In genomic region chr7:29108992-29109955, GRCm38 (mm10) we compare ENCODE assay signal across 8 mouse cellular contexts. TPM values are rescaled to one million over a fixed set of nuclear protein-coding genes. Genes with fewer than 3 reads are reported as not detected.
DNase-seq lines count a peak whose midpoint lies in the region; ATAC-seq and TF ChIP-seq lines count a peak whose summit lies in the region.

No protein-coding gene starts in this region.

- TF ChIP-seq CTCF in thymus, adult 2 months (IDR thresholded peaks at IDR 0.05; ENCODE audit: borderline replicate concordance, control insufficient read depth, extremely low read depth, insufficient read depth, low read length, poor library complexity): no peak

- H3K4me2 ChIP-seq in forebrain, embryonic 11.5 days (ENCODE audit: low read depth, low read length, severe bottlenecking): peak overlapping the region; percentile 37
- peak overlapping the region; percentile 42 for H3K4me2 ChIP-seq in hindbrain, embryonic 11.5 days (replicated peaks; ENCODE audit: low read depth, low read length)
- H3K4me2 ChIP-seq in stomach, embryonic 15.5 days: peak overlapping the region; percentile 51

- H3K36me3 ChIP-seq in thymus, adult 2 months (ENCODE audit: control insufficient read depth, insufficient read depth, low read length): no peaks in the 10 kb centered on the region
- no peaks in the 10 kb centered on the region for H3K36me3 ChIP-seq in forebrain, embryonic 11.5 days (ENCODE audit: control insufficient read depth, insufficient read depth, low read length)
- no peaks in the 10 kb centered on the region for H3K36me3 ChIP-seq in hindbrain, embryonic 11.5 days (ENCODE audit: control insufficient read depth, insufficient read depth, low read length)
- H3K36me3 ChIP-seq in stomach, embryonic 15.5 days: no peaks in the 10 kb centered on the region

- no peaks in the 10 kb centered on the region for H3K4me1 ChIP-seq in thymus, adult 2 months (replicated peaks; ENCODE audit: control insufficient read depth, insufficient read depth, low read length)
- H3K4me1 ChIP-seq in forebrain, embryonic 11.5 days (replicated peaks; ENCODE audit: control insufficient read depth, insufficient read depth, low read length): no peaks in the 10 kb centered on the region; the same call in 1 of the 2 replicates
- H3K4me1 ChIP-seq in hindbrain, embryonic 11.5 days (replicated peaks; ENCODE audit: control insufficient read depth, insufficient read depth, low read length): no peaks in the 10 kb centered on the region
- H3K4me1 ChIP-seq in stomach, embryonic 15.5 days: peaks cover 10% of the 10 kb centered on the region

- no peaks in the 10 kb centered on the region for H3K9me3 ChIP-seq in forebrain, embryonic 11.5 days (ENCODE audit: control insufficient read depth, low read length)
- no peaks in the 10 kb centered on the region for H3K9me3 ChIP-seq in hindbrain, embryonic 11.5 days (ENCODE audit: control insufficient read depth, low read length)
- H3K9me3 ChIP-seq in stomach, embryonic 15.5 days: no peaks in the 10 kb centered on the region

- no peak overlapping the region for H3K4me3 ChIP-seq in thymus, adult 2 months (ENCODE audit: control insufficient read depth, insufficient read depth, low read length)
- H3K4me3 ChIP-seq in forebrain, embryonic 11.5 days (ENCODE audit: low read depth, low read length): no peak overlapping the region; the same call in 1 of the 2 replicates
- H3K4me3 ChIP-seq in hindbrain, embryonic 11.5 days (ENCODE audit: low read depth, low read length): no peak overlapping the region
- peak overlapping the region; percentile 20 for H3K4me3 ChIP-seq in stomach, embryonic 15.5 days (replicated peaks)

- no peak for TF ChIP-seq POLR2A in thymus, adult 2 months (IDR thresholded peaks at IDR 0.05; ENCODE audit: control insufficient read depth, extremely low read depth, insufficient read depth, low read length, poor library complexity)

- 63% methylated on average over 38 of the region's 38 CpGs for WGBS in thymus, adult 2 months
- 30% methylated on average over 38 of the region's 38 CpGs for WGBS in forebrain, embryonic 11.5 days
- WGBS in hindbrain, embryonic 11.5 days: 33% methylated on average over 38 of the region's 38 CpGs
- 28% methylated on average over 38 of the region's 38 CpGs for WGBS in stomach, embryonic 15.5 days

- no peak overlapping the region for H3K27ac ChIP-seq in thymus, adult 2 months (ENCODE audit: control insufficient read depth, insufficient read depth, low read length)
- no peak overlapping the region for H3K27ac ChIP-seq in forebrain, embryonic 11.5 days (ENCODE audit: low read depth, low read length)
- H3K27ac ChIP-seq in hindbrain, embryonic 11.5 days (ENCODE audit: low read depth, low read length): no peak overlapping the region
- no peak overlapping the region for H3K27ac ChIP-seq in stomach, embryonic 15.5 days

- no peak for ATAC-seq in forebrain, embryonic 11.5 days (replicated peaks; ENCODE audit: low FRiP score)
- no peak for ATAC-seq in hindbrain, embryonic 11.5 days (ENCODE audit: low FRiP score)
- ATAC-seq in stomach, embryonic 15.5 days (ENCODE audit: insufficient read depth, low FRiP score, low read depth): peak; percentile 71

- H3K9ac ChIP-seq in forebrain, embryonic 11.5 days (ENCODE audit: low read length): peak overlapping the region; percentile 35; the same call in 1 of the 2 replicates
- no peak overlapping the region; the same call in 1 of the 2 replicates for H3K9ac ChIP-seq in hindbrain, embryonic 11.5 days (ENCODE audit: low read depth, low read length)
- no peak overlapping the region for H3K9ac ChIP-seq in stomach, embryonic 15.5 days

- H3K27me3 ChIP-seq in thymus, adult 2 months (ENCODE audit: control insufficient read depth, insufficient read depth, low read length): no peaks in the 10 kb centered on the region
- peaks cover 2% of the 10 kb centered on the region; the same call in 1 of the 2 replicates for H3K27me3 ChIP-seq in forebrain, embryonic 11.5 days (ENCODE audit: control insufficient read depth, insufficient read depth, low read length)
- H3K27me3 ChIP-seq in hindbrain, embryonic 11.5 days (ENCODE audit: control insufficient read depth, insufficient read depth, low read length): no peaks in the 10 kb centered on the region
- H3K27me3 ChIP-seq in stomach, embryonic 15.5 days (replicated peaks): no peaks in the 10 kb centered on the region

- DNase-seq in thymus, adult 2 months: peak; percentile 47
- no peak for DNase-seq in thymus, postnatal 0 days (ENCODE audit: low spot score)
- DNase-seq in forebrain, embryonic 11.5 days (ENCODE audit: low spot score): no peak
- DNase-seq in hindbrain, embryonic 11.5 days (ENCODE audit: low spot score): peak; percentile 37
- DNase-seq in layer of hippocampus, postnatal 14 days (ENCODE audit: low spot score in 2 of 2): peak; percentile 15 to 21
- DNase-seq in lung, postnatal 4 days: peak; percentile 70 to 80
- DNase-seq in c-Kit-positive CD71-positive TER-119-positive erythroid progenitor cells, embryonic 14.5 days (ENCODE audit: low spot score): no peak

RNA-seq across cellular contexts. Expression of gene Ryr1, which starts 15.7 kb away (rescaled TPM):
- 0.19 and 0.24 TPM in 2 replicates for polyA plus RNA-seq in thymus, adult 2 months (2012; rRNA removed)
- 0.16 and 0.19 TPM in 2 replicates for polyA plus RNA-seq in thymus, postnatal 0 days (2015; fragmentation: Nextera tagmentation; extraction: Ambion mirVana)
- 0.68 and 1.2 TPM in 2 replicates for polyA plus RNA-seq in forebrain, embryonic 11.5 days (2014; fragmentation: Nextera tagmentation; extraction: Ambion mirVana)
- polyA plus RNA-seq in hindbrain, embryonic 11.5 days (2014; fragmentation: Nextera tagmentation; extraction: Ambion mirVana): 1.1 and 1.5 TPM in 2 replicates
- total RNA-seq in layer of hippocampus, postnatal 14 days (2021): 10 to 100 TPM in 1 of 2 experiments, 1 to 10 TPM in 1; 9.3 to 12.2 TPM
- polyA plus RNA-seq in stomach, embryonic 15.5 days (2015; fragmentation: Nextera tagmentation; extraction: Ambion mirVana): 0.30 and 0.76 TPM in 2 replicates

RNA-seq across cellular contexts. Expression of gene Rasgrp4, which starts 25.4 kb away (rescaled TPM):
- polyA plus RNA-seq in thymus, adult 2 months (2012; rRNA removed): 44.9 and 54.5 TPM in 2 replicates
- 2.2 and 3.4 TPM in 2 replicates for polyA plus RNA-seq in thymus, postnatal 0 days (2015; fragmentation: Nextera tagmentation; extraction: Ambion mirVana)
- polyA plus RNA-seq in forebrain, embryonic 11.5 days (2014; fragmentation: Nextera tagmentation; extraction: Ambion mirVana): 0.67 and 1.2 TPM in 2 replicates
- 0.28 and 0.52 TPM in 2 replicates for polyA plus RNA-seq in hindbrain, embryonic 11.5 days (2014; fragmentation: Nextera tagmentation; extraction: Ambion mirVana)
- total RNA-seq in layer of hippocampus, postnatal 14 days (2021): 1 to 10 TPM; 1.1 to 1.5 TPM
- polyA plus RNA-seq in stomach, embryonic 15.5 days (2015; fragmentation: Nextera tagmentation; extraction: Ambion mirVana): 0.75 and 0.76 TPM in 2 replicates

RNA-seq across cellular contexts. Expression of gene Fam98c, which starts 46.8 kb away (rescaled TPM):
- 88.8 and 92.3 TPM in 2 replicates for polyA plus RNA-seq in thymus, adult 2 months (2012; rRNA removed)
- 49.7 and 54.4 TPM in 2 replicates for polyA plus RNA-seq in thymus, postnatal 0 days (2015; fragmentation: Nextera tagmentation; extraction: Ambion mirVana)
- 12.6 and 16.8 TPM in 2 replicates for polyA plus RNA-seq in forebrain, embryonic 11.5 days (2014; fragmentation: Nextera tagmentation; extraction: Ambion mirVana)
- polyA plus RNA-seq in hindbrain, embryonic 11.5 days (2014; fragmentation: Nextera tagmentation; extraction: Ambion mirVana): 14.8 and 16.5 TPM in 2 replicates
- total RNA-seq in layer of hippocampus, postnatal 14 days (2021): 10 to 100 TPM; 29.4 to 32.7 TPM
- polyA plus RNA-seq in stomach, embryonic 15.5 days (2015; fragmentation: Nextera tagmentation; extraction: Ambion mirVana): 24.8 and 26.7 TPM in 2 replicates

Comparison
In these comparisons a context has a peak if more than half of its experiments do, and no peak if none do; other contexts are left out.
1. DNase-seq: peak in thymus, adult 2 months (single experiment), hindbrain, embryonic 11.5 days (single experiment), layer of hippocampus, postnatal 14 days (2 of 2) and lung, postnatal 4 days (2 of 2); none in thymus, postnatal 0 days (single experiment), forebrain, embryonic 11.5 days (single experiment) and c-Kit-positive CD71-positive TER-119-positive erythroid progenitor cells, embryonic 14.5 days (single experiment).
2. RNA of gene Rasgrp4, which starts 25.4 kb away (polyA plus RNA-seq): 44.9 to 54.5 TPM in thymus, adult 2 months; 2.2 to 3.4 TPM in thymus, postnatal 0 days, 0.75 to 0.76 TPM in stomach, embryonic 15.5 days, 0.67 to 1.2 TPM in forebrain, embryonic 11.5 days and 0.28 to 0.52 TPM in hindbrain, embryonic 11.5 days; every median in the first group is over 10 times any median in the second.
3. Peak in every context shown above with its lines, with median percentiles within 50 percentile points of each other: H3K4me2 ChIP-seq.